Mouse (Mus musculus): Measurements from ENCODE around the gene Gm45716. TPM values are rescaled to one million over a fixed set of nuclear protein-coding genes. Genes with fewer than 3 reads are reported as not detected.
A peak's percentile ranks its signal among the peaks of the same experiment; 100 is the strongest.

Gm45716 gene
- polyA plus RNA-seq, 1 experiment from 2014 or later: 25.6 TPM

DNA sequence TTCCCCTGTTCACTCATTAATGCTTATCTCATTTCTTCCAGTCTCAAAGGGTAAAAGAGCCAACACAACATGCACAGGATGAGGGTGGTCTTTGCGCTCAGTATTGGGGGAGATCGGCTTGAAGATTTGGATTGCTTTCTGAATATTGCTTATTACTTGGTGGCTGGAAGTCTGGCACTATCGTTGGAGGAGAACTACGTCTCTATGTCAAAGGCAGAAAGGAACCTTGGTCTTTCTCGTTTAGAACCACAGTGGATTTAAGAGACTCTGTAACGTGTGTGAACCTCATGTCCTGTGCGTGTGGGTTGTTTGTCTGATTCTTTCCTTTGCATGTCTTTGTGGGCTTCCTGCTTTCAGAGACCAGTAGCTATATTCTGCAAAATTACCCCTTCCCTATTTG is 63.2 kb downstream of the Gm45716 start:
- peaks cover 32% of the 10 kb centered on the region for H3K4me1 ChIP-seq (replicated peaks; ENCODE audit: control insufficient read depth, insufficient read depth, low read length)
- H3K27me3 ChIP-seq (ENCODE audit: control insufficient read depth, insufficient read depth, low read length): no peaks in the 10 kb centered on the region
- H3K4me2 ChIP-seq (replicated peaks): peak overlapping the region; percentile 80
- no peaks in the 10 kb centered on the region for H3K36me3 ChIP-seq (replicated peaks; ENCODE audit: control insufficient read depth, insufficient read depth)
- WGBS: 52% methylated on average over 7 of the region's 7 CpGs
- ATAC-seq (ENCODE audit: low FRiP score): no peak
- H3K9ac ChIP-seq: peak overlapping the region; percentile 85
- no peaks in the 10 kb centered on the region for H3K9me3 ChIP-seq (ENCODE audit: control insufficient read depth, low read length)
- peak overlapping the region; percentile 72 for H3K4me3 ChIP-seq (replicated peaks; ENCODE audit: low read length)
- peak overlapping the region; percentile 91 for H3K27ac ChIP-seq
- DNase-seq (ENCODE audit: low spot score): no peak

DNA sequence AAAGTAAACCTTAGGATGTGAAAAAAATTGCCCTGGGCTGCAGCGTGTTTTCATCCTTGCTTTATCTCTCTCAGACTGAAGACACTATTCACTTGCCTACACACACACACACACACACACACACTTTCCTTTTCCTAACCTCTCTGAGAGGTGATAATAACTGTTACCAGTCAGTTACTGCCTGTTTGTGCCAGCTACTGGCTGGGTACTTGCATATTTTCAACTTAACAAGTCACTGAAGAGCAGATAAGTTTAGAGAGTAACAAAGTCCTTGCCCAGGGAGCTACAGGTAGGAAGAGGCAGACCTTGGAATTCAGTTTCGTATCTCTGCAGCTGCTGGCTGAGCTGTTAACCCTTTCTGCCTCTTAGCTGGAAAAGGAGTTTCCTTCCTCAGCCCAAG is 64.4 kb downstream of the Gm45716 start:
- H3K36me3 ChIP-seq (replicated peaks; ENCODE audit: control insufficient read depth, insufficient read depth): 0 out of 2 replicates have a peak, but pooled peaks cover 2% of the 10 kb centered on the region
- H3K27me3 ChIP-seq (ENCODE audit: control insufficient read depth, insufficient read depth, low read length): no peaks in the 10 kb centered on the region

DNA sequence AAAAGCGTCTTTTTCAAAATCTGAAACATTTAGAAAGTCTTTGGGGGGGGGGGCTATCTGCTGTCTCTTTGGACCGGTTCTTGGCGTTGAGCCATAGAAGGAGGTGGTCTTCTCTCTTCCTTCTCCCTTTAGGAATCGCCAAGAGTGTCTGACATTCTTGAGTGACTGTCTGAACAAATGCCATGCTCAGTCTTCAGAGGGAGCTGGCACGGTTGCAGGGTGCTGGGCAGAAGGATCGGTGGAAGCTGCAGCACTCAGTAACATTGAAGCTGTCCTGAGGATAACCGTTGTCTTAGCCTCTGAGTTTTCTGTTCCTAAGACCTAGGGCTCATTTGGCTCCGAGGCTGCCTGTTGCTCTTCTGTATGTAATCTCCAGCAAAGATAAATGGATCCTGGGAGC is 64.9 kb downstream of the Gm45716 start:
- H3K4me2 ChIP-seq (replicated peaks): peak overlapping the region; percentile 80; the same call in 1 of the 2 replicates
- peaks cover 32% of the 10 kb centered on the region for H3K4me1 ChIP-seq (replicated peaks; ENCODE audit: control insufficient read depth, insufficient read depth, low read length)
- peaks cover 6% of the 10 kb centered on the region; the same call in 1 of the 2 replicates for H3K36me3 ChIP-seq (replicated peaks; ENCODE audit: control insufficient read depth, insufficient read depth)
- DNase-seq (ENCODE audit: low spot score): no peak
- WGBS: 73% methylated on average over 8 of the region's 8 CpGs
- H3K27ac ChIP-seq: no peak overlapping the region
- no peaks in the 10 kb centered on the region for H3K27me3 ChIP-seq (ENCODE audit: control insufficient read depth, insufficient read depth, low read length)
- H3K9ac ChIP-seq: no peak overlapping the region
- H3K9me3 ChIP-seq (ENCODE audit: control insufficient read depth, low read length): no peaks in the 10 kb centered on the region
- ATAC-seq (ENCODE audit: low FRiP score): no peak
- no peak overlapping the region for H3K4me3 ChIP-seq (replicated peaks; ENCODE audit: low read length)

More for the DNA sequence above, 64.4 kb downstream of the Gm45716 start:
- Histone ChIP-seq H3K4me2 (replicated peaks) (peak overlapping the region; percentile 80; the same call in 1 of the 2 replicates), H3K4me3 (replicated peaks; ENCODE audit: low read length) (no peak overlapping the region), H3K9ac (no peak overlapping the region), H3K4me1 (replicated peaks; ENCODE audit: control insufficient read depth, insufficient read depth, low read length) (peaks cover 32% of the 10 kb centered on the region), H3K9me3 (ENCODE audit: control insufficient read depth, low read length) (no peaks in the 10 kb centered on the region), H3K27ac (no peak overlapping the region)
- 42% methylated on average over 2 of the region's 2 CpGs for WGBS
- DNase-seq (ENCODE audit: low spot score) (no peak), ATAC-seq (ENCODE audit: low FRiP score) (no peak)

DNA sequence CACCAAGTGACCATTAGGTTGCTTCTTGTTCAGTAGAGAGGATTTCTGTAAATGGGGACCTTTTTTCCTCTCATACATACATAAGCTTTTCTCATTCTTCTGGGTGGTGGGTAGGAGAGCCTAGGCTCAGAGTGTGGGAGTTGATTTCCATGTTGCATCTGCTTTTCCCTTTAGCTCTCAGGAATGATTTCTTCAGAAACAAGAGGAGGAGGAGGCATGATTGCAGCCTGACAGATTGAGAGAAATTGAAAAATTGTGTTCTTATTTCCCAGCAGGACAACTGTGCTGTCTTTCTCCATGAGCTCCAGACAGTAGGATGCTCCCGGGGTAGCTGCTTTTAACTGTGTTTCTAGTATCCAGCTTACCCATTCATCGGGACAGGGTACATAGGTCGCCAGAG is 67.1 kb downstream of the Gm45716 start:
- H3K36me3 ChIP-seq (replicated peaks; ENCODE audit: control insufficient read depth, insufficient read depth): peaks cover 20% of the 10 kb centered on the region; the same call in 1 of the 2 replicates
- peaks cover 23% of the 10 kb centered on the region for H3K4me1 ChIP-seq (replicated peaks; ENCODE audit: control insufficient read depth, insufficient read depth, low read length)
- no peak overlapping the region for H3K9ac ChIP-seq
- H3K4me2 ChIP-seq (replicated peaks): no peak overlapping the region
- H3K27me3 ChIP-seq (ENCODE audit: control insufficient read depth, insufficient read depth, low read length): no peaks in the 10 kb centered on the region
- no peak overlapping the region for H3K27ac ChIP-seq
- H3K4me3 ChIP-seq (replicated peaks; ENCODE audit: low read length): no peak overlapping the region
- WGBS: 91% methylated on average over 3 of the region's 3 CpGs
- no peak for ATAC-seq (ENCODE audit: low FRiP score)
- H3K9me3 ChIP-seq (ENCODE audit: control insufficient read depth, low read length): no peaks in the 10 kb centered on the region
- DNase-seq (ENCODE audit: low spot score): no peak

DNA sequence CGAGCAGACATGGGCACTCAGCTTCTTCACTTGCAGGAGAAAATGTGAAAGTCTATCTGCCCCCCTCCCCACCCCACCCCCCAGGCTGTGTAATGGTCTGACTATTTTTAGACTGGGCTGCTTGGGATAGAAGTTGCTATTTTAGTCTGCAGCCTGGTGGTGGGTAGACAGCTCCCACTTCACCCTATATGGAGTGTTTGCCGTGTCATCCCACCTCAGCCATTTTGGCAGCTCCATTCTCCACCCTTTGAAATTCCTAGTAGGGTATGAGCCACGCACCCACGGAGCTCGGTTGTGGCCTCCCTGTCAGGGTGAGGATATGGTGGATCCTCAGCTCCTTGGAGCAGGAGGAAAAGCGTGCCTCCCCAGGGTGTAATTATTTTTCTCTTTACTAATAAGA is 68.2 kb downstream of the Gm45716 start:
- Histone ChIP-seq H3K36me3 (replicated peaks; ENCODE audit: control insufficient read depth, insufficient read depth) (peaks cover 31% of the 10 kb centered on the region), H3K4me2 (replicated peaks) (no peak overlapping the region), H3K27me3 (ENCODE audit: control insufficient read depth, insufficient read depth, low read length) (no peaks in the 10 kb centered on the region), H3K9me3 (ENCODE audit: control insufficient read depth, low read length) (no peaks in the 10 kb centered on the region), H3K4me3 (replicated peaks; ENCODE audit: low read length) (no peak overlapping the region), H3K4me1 (replicated peaks; ENCODE audit: control insufficient read depth, insufficient read depth, low read length) (peaks cover 19% of the 10 kb centered on the region), H3K9ac (no peak overlapping the region), H3K27ac (no peak overlapping the region; the same call in 1 of the 2 replicates)
- ATAC-seq (ENCODE audit: low FRiP score) (no peak), DNase-seq (ENCODE audit: low spot score) (no peak)
- 82% methylated on average over 6 of the region's 6 CpGs for WGBS

DNA sequence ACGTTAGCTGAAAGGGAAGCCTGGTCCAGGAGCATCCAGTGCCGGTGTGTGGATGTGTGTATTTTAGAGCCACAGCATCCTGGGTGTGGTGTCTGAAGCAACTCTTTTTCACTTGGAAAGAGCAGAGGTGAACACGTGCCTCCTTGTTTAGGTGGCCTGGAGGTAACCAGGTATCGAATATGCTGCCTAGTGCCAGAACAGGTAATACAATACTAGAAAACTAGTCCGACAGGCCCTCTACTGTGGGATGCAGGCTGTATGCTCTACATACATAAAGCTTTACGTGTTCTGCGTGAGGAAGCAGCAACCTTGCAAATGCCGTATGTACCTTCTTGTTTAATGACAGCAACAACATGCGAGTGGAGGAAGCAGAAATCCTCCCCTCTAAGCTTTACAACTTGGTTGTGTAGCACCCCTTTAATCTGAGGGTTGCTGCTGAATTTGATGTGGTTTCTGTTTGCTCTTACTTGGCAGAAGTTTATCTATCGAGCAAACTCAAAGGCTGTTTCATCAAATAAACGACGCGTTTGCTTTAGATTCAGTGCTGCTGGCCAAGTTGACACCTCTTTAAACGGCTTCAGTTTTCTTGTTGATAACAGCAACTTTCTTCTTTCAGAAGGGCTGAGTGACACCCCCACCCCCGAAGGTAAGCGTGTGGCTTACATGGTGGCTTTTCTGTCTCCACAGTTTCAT is 69.5 kb downstream of the Gm45716 start:
- no peak overlapping the region for H3K4me3 ChIP-seq (replicated peaks; ENCODE audit: low read length)
- H3K4me2 ChIP-seq (replicated peaks): no peak overlapping the region
- no peak overlapping the region for H3K27ac ChIP-seq
- no peak overlapping the region for H3K9ac ChIP-seq
- peaks cover 44% of the 10 kb centered on the region for H3K36me3 ChIP-seq (replicated peaks; ENCODE audit: control insufficient read depth, insufficient read depth)
- no peak for DNase-seq (ENCODE audit: low spot score)
- H3K4me1 ChIP-seq (replicated peaks; ENCODE audit: control insufficient read depth, insufficient read depth, low read length): peaks cover 7% of the 10 kb centered on the region
- H3K27me3 ChIP-seq (ENCODE audit: control insufficient read depth, insufficient read depth, low read length): no peaks in the 10 kb centered on the region
- ATAC-seq (ENCODE audit: low FRiP score): no peak
- 93% methylated on average over 16 of the region's 16 CpGs for WGBS
- H3K9me3 ChIP-seq (ENCODE audit: control insufficient read depth, low read length): no peaks in the 10 kb centered on the region

DNA sequence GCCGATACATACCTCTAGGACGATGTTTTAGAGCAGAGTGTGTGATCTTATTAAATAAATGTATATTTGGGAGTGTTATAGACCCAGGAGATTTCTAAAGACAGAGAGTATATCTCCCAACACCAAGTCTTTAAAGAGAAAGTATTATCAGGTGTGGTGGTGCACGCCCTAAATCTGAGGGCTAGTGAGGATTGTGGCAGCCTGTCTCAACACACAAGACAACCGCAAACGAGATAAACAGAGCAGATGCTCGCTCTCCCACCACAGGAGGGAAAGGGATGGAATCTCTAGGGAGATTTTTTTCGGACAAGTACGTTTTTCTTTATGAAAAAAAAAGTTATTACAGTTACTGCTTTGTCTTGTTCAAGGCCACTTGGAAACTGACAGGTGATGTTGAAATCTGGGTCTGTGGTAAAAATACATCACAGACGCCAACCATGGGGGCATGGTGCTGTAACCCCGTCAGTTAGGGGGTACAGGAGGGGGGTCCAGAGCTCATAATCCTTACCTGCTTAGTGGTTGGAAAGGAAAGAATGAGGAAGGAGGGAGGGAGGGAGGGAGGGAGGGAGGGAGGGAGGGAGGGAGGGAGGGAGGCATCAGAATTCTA is 70.9 kb downstream of the Gm45716 start:
- no peak overlapping the region for H3K4me2 ChIP-seq (replicated peaks)
- DNase-seq (ENCODE audit: low spot score) (no peak), ATAC-seq (ENCODE audit: low FRiP score) (no peak)
- H3K36me3 ChIP-seq (replicated peaks; ENCODE audit: control insufficient read depth, insufficient read depth): peaks cover 59% of the 10 kb centered on the region
- no peaks in the 10 kb centered on the region for H3K9me3 ChIP-seq (ENCODE audit: control insufficient read depth, low read length)
- H3K27me3 ChIP-seq (ENCODE audit: control insufficient read depth, insufficient read depth, low read length): no peaks in the 10 kb centered on the region
- H3K27ac ChIP-seq: no peak overlapping the region
- 83% methylated on average over 10 of the region's 10 CpGs for WGBS
- no peaks in the 10 kb centered on the region; the same call in 1 of the 2 replicates for H3K4me1 ChIP-seq (replicated peaks; ENCODE audit: control insufficient read depth, insufficient read depth, low read length)
- no peak overlapping the region for H3K4me3 ChIP-seq (replicated peaks; ENCODE audit: low read length)
- H3K9ac ChIP-seq: no peak overlapping the region

DNA sequence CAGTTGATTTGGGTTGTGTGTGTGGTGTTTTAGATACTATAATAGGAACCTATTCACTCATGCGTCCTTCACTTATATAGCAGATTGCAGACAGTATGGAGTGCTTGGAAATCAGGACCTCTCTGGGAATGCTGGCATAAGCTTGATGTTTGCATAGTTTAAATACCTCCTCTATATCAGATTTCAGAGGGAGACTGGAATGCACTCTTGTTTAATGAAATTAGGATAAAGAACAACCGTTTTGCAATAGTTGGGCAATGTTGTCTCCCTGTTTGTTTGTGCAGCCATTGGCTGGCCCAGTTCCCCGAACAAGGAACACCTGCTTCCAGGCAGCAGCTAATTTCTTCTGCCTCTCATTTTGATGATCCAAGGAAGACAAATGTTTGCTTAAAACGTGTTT is 71.6 kb downstream of the Gm45716 start:
- H3K36me3 ChIP-seq (replicated peaks; ENCODE audit: control insufficient read depth, insufficient read depth): peaks cover 65% of the 10 kb centered on the region
- WGBS: 73% methylated on average over 4 of the region's 4 CpGs

DNA sequence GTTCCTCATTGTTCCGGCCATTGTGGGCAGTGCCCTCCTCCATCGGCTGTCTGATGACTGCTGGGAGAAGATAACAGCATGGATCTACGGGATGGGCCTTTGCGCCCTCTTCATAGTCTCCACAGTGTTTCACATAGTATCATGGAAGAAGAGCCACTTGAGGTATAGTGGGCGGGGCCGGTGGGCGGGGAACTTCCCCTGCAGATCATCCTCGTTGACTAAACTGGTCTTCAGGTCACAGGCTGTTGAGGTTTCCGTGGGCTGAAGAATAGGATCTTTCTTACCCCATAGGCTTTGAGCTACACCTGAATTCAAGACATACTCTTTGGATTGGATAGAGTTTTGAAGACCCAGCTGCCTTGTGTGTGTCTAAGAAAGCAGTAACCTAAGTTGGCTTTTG is 72.3 kb downstream of the Gm45716 start:
- Histone ChIP-seq H3K4me2 (replicated peaks) (no peak overlapping the region), H3K27me3 (ENCODE audit: control insufficient read depth, insufficient read depth, low read length) (no peaks in the 10 kb centered on the region), H3K9ac (no peak overlapping the region), H3K27ac (no peak overlapping the region), H3K9me3 (ENCODE audit: control insufficient read depth, low read length) (no peaks in the 10 kb centered on the region), H3K4me1 (replicated peaks; ENCODE audit: control insufficient read depth, insufficient read depth, low read length) (no peaks in the 10 kb centered on the region; the same call in 1 of the 2 replicates), H3K36me3 (replicated peaks; ENCODE audit: control insufficient read depth, insufficient read depth) (peaks cover 72% of the 10 kb centered on the region), H3K4me3 (replicated peaks; ENCODE audit: low read length) (no peak overlapping the region)
- DNase-seq (ENCODE audit: low spot score): no peak
- WGBS: 88% methylated on average over 9 of the region's 9 CpGs
- no peak for ATAC-seq (ENCODE audit: low FRiP score)

More for the DNA sequence above, 71.6 kb downstream of the Gm45716 start:
- Histone ChIP-seq H3K4me1 (replicated peaks; ENCODE audit: control insufficient read depth, insufficient read depth, low read length) (no peaks in the 10 kb centered on the region; the same call in 1 of the 2 replicates), H3K4me2 (replicated peaks) (no peak overlapping the region), H3K9me3 (ENCODE audit: control insufficient read depth, low read length) (no peaks in the 10 kb centered on the region), H3K27ac (no peak overlapping the region), H3K9ac (no peak overlapping the region), H3K27me3 (ENCODE audit: control insufficient read depth, insufficient read depth, low read length) (no peaks in the 10 kb centered on the region), H3K4me3 (replicated peaks; ENCODE audit: low read length) (no peak overlapping the region)
- ATAC-seq (ENCODE audit: low FRiP score) (no peak), DNase-seq (ENCODE audit: low spot score) (no peak)
